Mouse (Mus musculus) c-Kit-positive CD71-negative TER-119-negative erythroid progenitor cells, embryonic 14.5 days (primary cell): ENCODE data around the gene Mrvi1.

Experiments used
- DNase-seq: peaks from one replicate; pipeline ENCODE4 v3.0.0-alpha.2; 2013; ENCODE audit warnings: low read depth

The Mrvi1 gene

GRCm38 (mm10) chr7:110878028-110878427 lies 104.2 kb downstream of the Mrvi1 start:
- no peak for DNase-seq

GRCm38 (mm10) chr7:110876965-110877364 lies 105.3 kb downstream of the Mrvi1 start:
- DNase-seq, result no peak

- no peak for DNase-seq
Measured at GRCm38 (mm10) chr7:110868807-110869206, 113.5 kb downstream of the Mrvi1 start.

GRCm38 (mm10) chr7:110867116-110867515 lies 115.1 kb downstream of the Mrvi1 start:
- DNase-seq, result no peak

- no peak for DNase-seq
Measured at GRCm38 (mm10) chr7:110866021-110866420, 116.2 kb downstream of the Mrvi1 start.

DNA sequence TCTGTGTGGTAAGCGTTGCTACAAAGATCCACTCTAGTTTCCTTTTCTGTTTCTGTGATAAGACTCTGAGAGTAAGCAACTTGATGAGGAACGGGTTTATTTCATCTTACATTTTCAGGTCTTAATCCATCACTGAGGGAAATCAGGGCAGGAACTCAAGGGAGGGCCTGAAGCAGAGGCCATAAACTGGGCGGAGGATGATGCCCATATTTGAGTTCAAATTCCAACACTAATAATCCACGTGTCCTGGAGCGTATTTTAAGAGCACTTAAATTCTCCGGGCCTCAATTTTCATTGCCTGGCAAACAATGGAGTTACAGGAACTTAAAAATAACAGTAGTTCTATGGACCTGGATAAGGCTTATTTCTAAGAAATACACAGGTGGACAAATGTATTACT lies 116.7 kb downstream of the Mrvi1 start:
- DNase-seq, result no peak

DNA sequence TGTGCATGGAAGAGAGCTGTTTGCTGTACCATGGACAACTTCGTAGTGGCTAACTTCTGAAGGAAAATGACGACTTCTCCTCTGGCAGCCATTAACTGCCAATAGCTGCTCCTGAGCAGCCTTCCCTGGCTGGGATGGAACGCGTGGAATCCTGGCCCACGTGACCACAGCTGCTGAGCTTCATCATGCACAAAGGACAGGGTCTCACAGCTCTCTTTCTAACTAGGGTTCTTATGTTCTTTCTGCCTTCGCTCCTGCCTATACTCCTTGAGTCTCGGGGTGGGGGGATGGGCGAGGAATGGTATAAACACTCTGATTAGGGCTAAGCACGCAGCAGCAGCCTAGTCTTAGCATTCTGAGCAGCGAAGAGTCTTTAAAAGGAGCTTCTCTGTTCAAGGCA lies 117.2 kb downstream of the Mrvi1 start:
- DNase-seq, result no peak

DNA sequence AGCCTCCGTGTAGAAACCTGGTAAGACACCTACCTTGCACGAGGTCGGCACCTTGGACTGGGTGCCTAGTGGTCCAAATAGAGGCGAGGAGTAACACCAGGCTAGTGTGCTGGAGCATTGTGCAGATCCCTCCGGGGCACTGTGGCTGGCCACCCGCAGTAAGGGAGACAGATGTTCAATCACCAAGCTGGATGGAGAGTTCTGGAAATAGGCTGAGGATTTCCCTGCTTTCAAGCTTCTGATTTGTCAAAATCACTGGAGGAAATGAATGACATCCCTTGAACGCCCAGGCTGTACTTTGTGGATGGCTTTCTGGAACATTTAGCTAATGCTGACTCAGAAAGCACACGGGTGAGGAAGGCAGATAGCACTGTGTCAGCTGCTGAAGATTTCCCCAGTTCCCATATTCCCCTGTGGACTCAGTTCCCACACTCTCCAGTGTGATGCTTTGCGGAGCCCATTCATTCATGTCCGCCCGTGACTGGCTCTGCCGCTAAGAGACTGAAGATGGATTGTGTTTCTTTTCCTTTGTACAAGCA lies 119.4 kb downstream of the Mrvi1 start, which contains the start of gene Lyve1:
Gene Lyve1, minus strand, starts transcription at position 489 of the 539 bp plus-strand sequence.
- DNase-seq, result no peak

DNA sequence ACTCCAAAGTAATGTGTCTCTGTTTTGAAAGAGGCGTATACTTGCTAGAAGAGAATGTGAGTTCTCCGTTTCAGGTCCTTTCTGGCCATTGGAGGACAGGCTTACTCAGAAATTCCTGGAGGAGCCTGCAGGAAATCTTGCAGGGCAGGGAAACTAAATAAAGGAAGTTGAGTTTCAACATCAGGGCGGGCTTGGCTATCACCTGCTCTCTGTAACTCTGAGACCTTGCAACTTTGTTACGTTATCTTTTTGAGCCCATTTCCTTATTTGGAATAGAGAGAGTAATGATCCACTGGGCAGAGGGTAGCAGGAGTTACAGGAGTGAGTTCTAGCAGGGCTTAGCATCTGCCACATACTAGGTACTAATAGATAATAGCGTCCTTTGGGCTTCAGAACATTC lies 122.1 kb downstream of the Mrvi1 start:
- DNase-seq, result no peak

- no peak for DNase-seq
Measured at GRCm38 (mm10) chr7:110855604-110856003, 126.7 kb downstream of the Mrvi1 start.

DNA sequence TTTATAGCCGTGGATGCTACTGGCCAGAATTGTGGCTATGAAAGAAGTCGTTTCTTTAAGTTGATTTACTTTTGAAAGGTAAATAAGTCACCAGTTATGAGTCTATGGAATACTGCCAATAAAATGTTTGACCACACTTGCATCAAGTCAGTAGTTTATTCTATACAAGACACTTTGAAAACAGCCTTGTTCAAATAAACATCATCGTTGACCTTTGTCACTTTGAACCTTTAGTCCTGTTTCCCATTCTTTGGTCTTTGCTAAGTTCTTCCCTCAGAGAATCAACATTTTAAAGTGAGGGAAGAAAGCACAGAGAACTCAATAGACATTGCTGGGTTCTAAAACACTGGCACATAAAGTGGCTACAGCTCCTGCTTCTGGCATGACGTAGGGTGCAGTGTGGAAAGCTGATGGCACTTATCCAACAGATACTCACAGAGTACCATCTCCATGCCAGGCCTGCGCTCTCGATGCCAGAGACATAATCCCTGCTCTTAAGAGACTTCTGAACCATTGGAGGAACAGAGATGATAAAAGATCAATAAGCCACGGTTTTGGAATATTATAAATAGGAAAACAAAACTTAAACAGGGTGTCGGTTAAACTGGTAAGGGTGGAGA lies 127.2 kb downstream of the Mrvi1 start:
- no peak for DNase-seq

DNA sequence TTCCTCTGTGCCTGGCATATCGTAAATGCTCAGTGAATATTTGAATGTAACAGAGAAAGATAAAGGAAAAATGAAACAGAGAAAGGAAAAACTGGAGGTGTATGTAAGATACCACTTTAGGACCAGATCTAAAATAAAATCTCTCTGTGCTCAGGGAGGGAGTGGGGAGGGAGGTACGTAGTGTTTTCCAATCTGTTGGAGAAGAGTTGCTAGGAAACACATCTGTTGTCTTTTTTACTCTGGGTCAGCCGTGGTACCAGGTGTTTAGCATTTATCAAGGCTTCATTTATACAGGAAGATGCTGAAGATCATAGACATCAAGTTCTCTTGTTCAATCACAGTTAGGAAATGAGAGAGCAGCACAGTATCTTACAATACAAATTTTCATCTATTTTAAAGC lies 127.7 kb downstream of the Mrvi1 start:
- DNase-seq, result no peak

DNA sequence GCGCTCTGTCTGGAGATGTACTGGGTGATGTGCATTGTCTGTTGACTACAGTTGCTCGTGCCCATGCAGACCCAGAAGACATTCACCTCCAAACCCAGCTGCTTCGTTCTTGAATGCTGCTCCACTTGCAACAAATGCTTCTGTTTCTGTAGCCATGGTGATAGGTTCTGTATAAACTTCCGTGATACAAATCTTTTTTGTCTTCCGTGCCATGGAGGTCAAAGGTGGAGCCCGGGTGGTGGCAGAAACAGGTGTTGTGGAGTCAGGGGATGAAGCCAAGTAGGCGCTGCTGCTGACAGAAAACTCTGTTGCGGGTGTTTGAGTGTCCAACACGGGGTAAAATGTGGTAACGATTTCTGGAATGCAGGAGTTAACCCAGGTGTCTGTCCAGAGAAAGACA lies 128.7 kb downstream of the Mrvi1 start:
- no peak for DNase-seq

DNA sequence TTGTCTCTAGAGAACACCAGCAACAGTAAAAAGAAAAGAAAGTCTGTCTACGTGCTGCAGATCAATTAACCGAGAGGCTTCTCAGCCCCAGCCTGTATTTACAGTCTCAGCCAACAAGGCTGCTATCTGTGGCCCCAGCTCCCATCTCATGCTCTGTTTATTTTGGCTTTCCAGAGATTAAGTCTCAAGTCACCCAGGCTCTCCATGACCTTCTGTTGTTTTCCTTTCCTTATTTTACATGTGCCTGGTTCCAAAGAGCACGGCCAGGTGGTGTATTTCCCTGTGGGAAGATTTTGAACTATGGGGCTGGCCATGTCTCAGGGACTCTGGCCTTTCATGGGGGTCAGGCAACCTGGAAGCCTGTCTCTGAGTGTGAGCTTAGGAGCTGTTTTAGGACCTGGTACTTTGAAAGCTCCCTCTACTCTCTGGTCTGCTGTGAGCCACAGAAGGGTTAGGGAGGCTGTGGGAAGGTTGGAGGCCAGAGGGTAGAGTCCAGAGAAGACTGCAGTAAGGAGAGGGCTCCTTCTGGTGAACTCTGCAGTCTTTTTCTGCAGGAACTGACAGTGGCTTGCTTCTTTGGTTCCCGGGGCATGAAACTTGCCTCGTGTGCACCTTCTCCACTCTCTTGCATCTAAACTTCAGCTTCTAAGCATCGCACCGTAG lies 130.6 kb downstream of the Mrvi1 start:
- no peak for DNase-seq

DNA sequence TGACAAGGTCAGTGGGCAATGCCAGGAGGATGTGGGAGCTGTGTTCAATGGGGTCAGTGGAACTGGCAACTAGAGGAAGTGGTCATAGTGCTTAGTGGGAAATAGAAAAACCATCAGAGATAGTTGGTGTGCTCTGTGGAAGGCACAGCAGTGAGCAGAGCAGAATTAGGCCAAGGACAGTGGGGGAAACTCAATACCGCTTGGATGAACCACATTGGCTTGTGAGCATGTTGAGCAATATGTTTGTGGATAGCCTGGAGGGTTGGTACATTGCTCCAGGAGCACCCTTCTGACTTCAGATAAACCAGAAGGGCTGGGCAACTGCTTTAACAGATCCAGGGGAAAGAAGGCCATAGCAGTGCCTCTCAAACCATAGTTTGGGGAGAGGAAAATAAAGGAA lies 133.9 kb downstream of the Mrvi1 start:
- DNase-seq, result no peak

- no peak for DNase-seq
Measured at GRCm38 (mm10) chr7:110847321-110847720, 134.9 kb downstream of the Mrvi1 start.

DNA sequence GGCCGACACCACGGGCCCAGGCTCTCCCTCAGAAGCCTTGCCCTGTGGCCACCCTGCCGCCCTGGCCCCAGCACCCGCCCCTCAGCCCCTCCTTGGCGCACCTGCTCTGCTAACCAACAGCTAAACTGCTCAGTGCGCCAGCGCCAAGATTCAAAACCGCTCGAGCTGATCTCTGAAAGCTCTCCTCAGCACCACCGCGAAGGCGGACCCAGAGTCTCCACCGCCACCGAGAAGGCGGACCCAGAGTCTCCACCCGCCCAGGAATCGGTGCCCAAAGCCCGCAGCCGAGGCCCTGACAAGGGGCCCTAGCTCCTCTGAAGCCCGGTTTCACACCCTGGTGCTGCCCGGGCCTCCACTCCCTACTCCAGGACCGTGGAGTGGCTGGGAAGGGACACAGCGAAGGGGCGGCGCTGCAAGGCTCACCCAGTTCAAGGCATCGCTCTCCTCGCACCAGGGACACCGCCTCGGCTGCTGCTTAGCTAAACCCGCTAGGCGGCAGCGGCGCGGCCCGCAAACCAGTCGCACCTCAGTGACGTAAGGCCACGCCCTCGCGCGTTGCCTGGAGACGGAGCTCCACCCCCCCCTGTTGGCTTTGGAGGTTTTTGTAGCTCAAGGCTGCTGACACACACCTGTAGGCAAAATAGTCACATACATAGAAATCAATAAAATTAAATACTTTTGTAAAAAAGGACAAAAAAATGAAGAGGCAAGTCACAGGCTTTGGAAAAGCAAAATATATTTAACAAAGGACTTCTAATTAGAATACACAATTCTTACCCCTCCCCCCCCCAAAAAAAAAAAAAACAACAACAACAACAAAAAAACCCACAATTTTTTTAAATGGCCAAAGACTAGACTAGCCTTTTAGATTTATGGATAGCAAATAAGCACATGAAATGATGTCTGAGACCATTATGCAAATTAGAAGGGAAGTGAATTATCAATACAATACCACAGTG lies 138.1 kb downstream of the Mrvi1 start, which contains the start of gene Rnf141:
Gene Rnf141, minus strand, starts transcription at position 542 of the 959 bp plus-strand sequence.
- peak; percentile 91 for DNase-seq

DNA sequence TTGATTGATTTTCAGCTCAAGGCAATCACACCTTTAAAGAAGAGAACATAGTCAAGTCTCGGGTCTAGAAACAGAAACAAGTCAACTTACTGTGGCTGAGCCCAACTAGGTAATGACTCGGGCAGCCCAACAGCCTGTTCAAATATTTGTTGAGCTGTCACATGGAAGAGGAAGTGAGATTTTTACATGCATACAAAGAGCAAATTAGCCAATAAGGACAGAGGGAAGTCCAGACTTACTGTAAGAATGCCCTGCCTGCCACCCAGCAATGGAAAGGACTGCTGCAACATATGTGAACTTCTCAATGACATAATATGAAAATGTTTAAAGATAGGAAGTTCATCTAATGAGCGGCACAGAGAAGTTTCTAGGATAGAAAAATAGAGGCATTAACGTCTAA lies 141.9 kb downstream of the Mrvi1 start:
- no peak for DNase-seq

DNA sequence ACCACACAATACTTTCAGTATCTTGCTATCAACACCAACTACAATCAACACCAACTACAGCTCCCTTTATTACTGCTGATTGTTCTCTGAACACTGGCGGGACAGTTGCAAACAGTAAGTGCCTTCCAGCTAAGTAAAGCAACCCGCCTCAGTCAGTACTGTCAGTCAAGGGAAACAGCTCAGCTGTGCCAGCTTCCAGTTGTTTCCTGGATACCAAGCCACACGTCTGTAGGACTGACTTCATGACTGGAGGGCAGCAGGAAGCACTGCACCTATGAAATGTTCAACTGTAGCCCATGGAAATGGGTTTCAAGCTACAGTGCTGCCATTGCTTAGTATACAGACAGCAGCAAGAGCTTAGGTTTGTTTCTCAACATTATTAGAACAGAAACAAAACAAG lies 147.7 kb downstream of the Mrvi1 start:
- no peak for DNase-seq

- DNase-seq, result no peak
Measured at GRCm38 (mm10) chr7:110834018-110834417, 148.2 kb downstream of the Mrvi1 start.

- no peak for DNase-seq
Measured at GRCm38 (mm10) chr7:110833024-110833423, 149.2 kb downstream of the Mrvi1 start.
